Comparison of ENCODE assay signal across 39 mouse cellular contexts in genomic region chr2:154779648-154780047, GRCm38 (mm10). TPM values are rescaled to one million over a fixed set of nuclear protein-coding genes. Genes with fewer than 3 reads are reported as not detected.
"Had no signal": no experiment of that assay in that cellular context is flagged by ENCODE, and none has a peak within 500 bp of the region (broad histone marks: within the 10 kb centered on the region; RNA-seq: fewer than 3 reads in every experiment).

No protein-coding gene starts in this region.

- H3K36me3 ChIP-seq: embryonic facial prominence, embryonic 10.5 days; embryonic facial prominence, embryonic 12.5 days; embryonic facial prominence, embryonic 13.5 days; embryonic facial prominence, embryonic 15.5 days; forebrain, embryonic 10.5 days; forebrain, embryonic 12.5 days; forebrain, embryonic 15.5 days had no signal

- H3K27ac ChIP-seq: embryonic facial prominence, embryonic 10.5 days; embryonic facial prominence, embryonic 12.5 days; embryonic facial prominence, embryonic 13.5 days; embryonic facial prominence, embryonic 15.5 days; forebrain, embryonic 10.5 days; forebrain, embryonic 12.5 days; forebrain, embryonic 13.5 days; forebrain, embryonic 15.5 days; gastrocnemius, adult 2 months had no signal

- DNase-seq: cerebellum, adult 18-20 months; cerebellum, adult 2 months; cerebellum, adult 8-10 months; cerebellum, adult 9-10 months; cerebellum, adult 9-11 months; cerebellum, postnatal 10 days; cerebellum, postnatal 14 days; cerebellum, postnatal 25 days; cerebellum, postnatal 36 days; embryo, embryonic 11 days; forebrain, postnatal 0 days; gastrocnemius, adult 2 months; gastrocnemius, postnatal 10 days; gastrocnemius, postnatal 14 days; gastrocnemius, postnatal 25 days; gastrocnemius, postnatal 36 days; heart, adult 18-20 months had no signal

- H3K27me3 ChIP-seq: embryonic facial prominence, embryonic 12.5 days; embryonic facial prominence, embryonic 13.5 days; embryonic facial prominence, embryonic 15.5 days; forebrain, embryonic 12.5 days; forebrain, embryonic 13.5 days; forebrain, embryonic 15.5 days had no signal

- H3K9me3 ChIP-seq: embryonic facial prominence, embryonic 10.5 days; embryonic facial prominence, embryonic 12.5 days; embryonic facial prominence, embryonic 13.5 days; embryonic facial prominence, embryonic 15.5 days; forebrain, embryonic 10.5 days; forebrain, embryonic 12.5 days; forebrain, embryonic 13.5 days; forebrain, embryonic 15.5 days had no signal

- H3K9ac ChIP-seq: embryonic facial prominence, embryonic 12.5 days; embryonic facial prominence, embryonic 13.5 days; embryonic facial prominence, embryonic 15.5 days; forebrain, embryonic 12.5 days; forebrain, embryonic 13.5 days; forebrain, embryonic 15.5 days; forebrain, postnatal 0 days had no signal

- ATAC-seq: forebrain, embryonic 13.5 days; forebrain, embryonic 14.5 days; forebrain, embryonic 15.5 days; forebrain, embryonic 16.5 days; forebrain, postnatal 0 days had no signal

- H3K4me3 ChIP-seq: embryonic facial prominence, embryonic 10.5 days; embryonic facial prominence, embryonic 12.5 days; embryonic facial prominence, embryonic 13.5 days; embryonic facial prominence, embryonic 15.5 days; erythroblast, embryonic 14.5 days; forebrain, embryonic 10.5 days; forebrain, embryonic 12.5 days; forebrain, embryonic 13.5 days; forebrain, embryonic 15.5 days; gastrocnemius, adult 2 months had no signal

- H3K4me2 ChIP-seq: embryonic facial prominence, embryonic 12.5 days; embryonic facial prominence, embryonic 13.5 days; embryonic facial prominence, embryonic 15.5 days; forebrain, embryonic 12.5 days; forebrain, embryonic 13.5 days; forebrain, embryonic 15.5 days had no signal

RNA-seq across cellular contexts. Expression of gene Gm14214, which starts 9.8 kb away (rescaled TPM):
- total RNA-seq: common myeloid progenitor, adult 5-6 weeks; forebrain, postnatal 0 days; gastrocnemius, adult 18-20 months; gastrocnemius, adult 2 months; gastrocnemius, adult 8-10 months; gastrocnemius, postnatal 10 days; gastrocnemius, postnatal 14 days; gastrocnemius, postnatal 25 days; gastrocnemius, postnatal 36 days; gastrocnemius, postnatal 4 days; granulocyte monocyte progenitor cell, adult 5-6 weeks; heart, adult 18-20 months had no signal
- polyA plus RNA-seq: cerebellum, adult 2 months; cortical plate, adult 2 months; embryonic facial prominence, embryonic 10.5 days; embryonic facial prominence, embryonic 11.5 days; embryonic facial prominence, embryonic 12.5 days; embryonic facial prominence, embryonic 13.5 days; embryonic facial prominence, embryonic 14.5 days; embryonic facial prominence, embryonic 15.5 days; erythroblast, embryonic 14.5 days; forebrain, embryonic 10.5 days; forebrain, embryonic 11.5 days; forebrain, embryonic 12.5 days; forebrain, embryonic 13.5 days; forebrain, embryonic 14.5 days; forebrain, embryonic 15.5 days; forebrain, embryonic 16.5 days; forebrain, postnatal 0 days; frontal cortex, adult 2 months; gonadal fat pad, adult 2 months had no signal

RNA-seq across cellular contexts. Expression of gene a, which starts 11.6 kb away (rescaled TPM):
- total RNA-seq: common myeloid progenitor, adult 5-6 weeks; gastrocnemius, adult 18-20 months; gastrocnemius, adult 2 months; gastrocnemius, adult 8-10 months; gastrocnemius, postnatal 10 days; gastrocnemius, postnatal 14 days; gastrocnemius, postnatal 25 days; gastrocnemius, postnatal 36 days; gastrocnemius, postnatal 4 days; granulocyte monocyte progenitor cell, adult 5-6 weeks; heart, adult 18-20 months had no signal
- polyA plus RNA-seq: erythroblast, embryonic 14.5 days had no signal
